7 mouse cellular contexts compared by ENCODE assay signal in the genomic region with DNA sequence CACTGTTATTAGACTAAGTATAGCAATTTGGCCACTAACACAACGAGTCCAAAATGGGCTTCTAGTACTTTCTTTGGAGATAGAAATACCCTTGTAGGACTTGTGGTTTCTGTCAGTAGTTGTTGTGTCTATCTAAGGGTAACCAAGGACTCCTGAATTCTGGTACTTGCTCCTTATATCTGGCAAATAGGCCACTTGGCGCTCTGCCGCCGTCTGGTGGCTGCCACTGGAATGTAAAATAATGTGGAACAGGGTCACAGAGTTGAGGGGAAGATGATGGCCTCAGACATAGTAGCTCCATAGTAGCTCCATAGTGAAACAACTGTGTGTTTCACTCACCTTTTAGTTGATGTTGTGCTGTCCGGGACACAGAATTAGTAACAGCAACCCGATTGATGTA. TPM values are rescaled to one million over a fixed set of nuclear protein-coding genes. Genes with fewer than 3 reads are reported as not detected.
DNase-seq lines count a peak whose midpoint lies in the region; ATAC-seq and TF ChIP-seq lines count a peak whose summit lies in the region.

No protein-coding gene starts in this region.

- TF ChIP-seq POLR2A in small intestine, adult 2 months (IDR thresholded peaks at IDR 0.05; ENCODE audit: low read depth, low read length), result no peak

- no peak overlapping the region for H3K9ac ChIP-seq in neural tube, embryonic 15.5 days (replicated peaks)
- no peak overlapping the region for H3K9ac ChIP-seq in hindbrain, postnatal 0 days (replicated peaks; ENCODE audit: low read length)
- no peak overlapping the region for H3K9ac ChIP-seq in lung, embryonic 14.5 days

- H3K4me2 ChIP-seq in neural tube, embryonic 15.5 days, result no peak overlapping the region
- no peak overlapping the region for H3K4me2 ChIP-seq in hindbrain, postnatal 0 days (ENCODE audit: low read depth, low read length)
- no peak overlapping the region for H3K4me2 ChIP-seq in lung, embryonic 14.5 days

- H3K4me1 ChIP-seq in neural tube, embryonic 15.5 days, result no peaks in the 10 kb centered on the region
- H3K4me1 ChIP-seq in hindbrain, postnatal 0 days (ENCODE audit: insufficient read depth, low read length), result no peaks in the 10 kb centered on the region
- H3K4me1 ChIP-seq in lung, embryonic 14.5 days (ENCODE audit: insufficient read depth), result no peaks in the 10 kb centered on the region
- peaks cover 12% of the 10 kb centered on the region; the same call in 1 of the 2 replicates for H3K4me1 ChIP-seq in small intestine, adult 2 months (ENCODE audit: control insufficient read depth, insufficient read depth, insufficient read length, low read length)

- H3K27ac ChIP-seq in neural tube, embryonic 15.5 days (replicated peaks), result no peak overlapping the region
- no peak overlapping the region for H3K27ac ChIP-seq in hindbrain, postnatal 0 days
- no peak overlapping the region for H3K27ac ChIP-seq in lung, embryonic 14.5 days (ENCODE audit: low read depth)
- no peak overlapping the region for H3K27ac ChIP-seq in small intestine, adult 2 months (ENCODE audit: insufficient read depth, low read depth, low read length)

- no peak for ATAC-seq in neural tube, embryonic 15.5 days (ENCODE audit: low FRiP score)
- peak; percentile 91 for ATAC-seq in common myeloid progenitor, adult 5-6 weeks (replicated peaks; ENCODE audit: low read depth, poor library complexity, severe bottlenecking)
- no peak for ATAC-seq in hindbrain, postnatal 0 days
- no peak for ATAC-seq in lung, embryonic 14.5 days (ENCODE audit: insufficient read depth)

- H3K27me3 ChIP-seq in neural tube, embryonic 15.5 days (replicated peaks), result no peaks in the 10 kb centered on the region
- no peaks in the 10 kb centered on the region for H3K27me3 ChIP-seq in hindbrain, postnatal 0 days (ENCODE audit: insufficient read depth, low read length)
- no peaks in the 10 kb centered on the region for H3K27me3 ChIP-seq in lung, embryonic 14.5 days (ENCODE audit: insufficient read depth, low read length)
- no peaks in the 10 kb centered on the region for H3K27me3 ChIP-seq in small intestine, adult 2 months (ENCODE audit: control insufficient read depth, insufficient read depth, low read length)

- WGBS in neural tube, embryonic 15.5 days, result 54% methylated on average over 6 of the region's 6 CpGs
- 55% methylated on average over 6 of the region's 6 CpGs for WGBS in hindbrain, postnatal 0 days
- WGBS in lung, embryonic 14.5 days, result 51% methylated on average over 6 of the region's 6 CpGs
- WGBS in small intestine, adult 2 months, result 43% methylated on average over 6 of the region's 6 CpGs

- H3K9me3 ChIP-seq in neural tube, embryonic 15.5 days (replicated peaks), result no peaks in the 10 kb centered on the region
- no peaks in the 10 kb centered on the region for H3K9me3 ChIP-seq in hindbrain, postnatal 0 days (ENCODE audit: low read length)
- H3K9me3 ChIP-seq in lung, embryonic 14.5 days (ENCODE audit: low read depth, low read length), result no peaks in the 10 kb centered on the region

- no peaks in the 10 kb centered on the region for H3K36me3 ChIP-seq in neural tube, embryonic 15.5 days
- no peaks in the 10 kb centered on the region for H3K36me3 ChIP-seq in hindbrain, postnatal 0 days (ENCODE audit: insufficient read depth, low read length)
- no peaks in the 10 kb centered on the region for H3K36me3 ChIP-seq in lung, embryonic 14.5 days (ENCODE audit: insufficient read depth)
- no peaks in the 10 kb centered on the region for H3K36me3 ChIP-seq in small intestine, adult 2 months (ENCODE audit: control insufficient read depth, insufficient read depth, low read length)

- H3K4me3 ChIP-seq in neural tube, embryonic 15.5 days (replicated peaks), result no peak overlapping the region
- H3K4me3 ChIP-seq in hindbrain, postnatal 0 days (ENCODE audit: low read length), result no peak overlapping the region
- H3K4me3 ChIP-seq in lung, embryonic 14.5 days (ENCODE audit: low read depth, low read length), result no peak overlapping the region
- no peak overlapping the region for H3K4me3 ChIP-seq in small intestine, adult 2 months (ENCODE audit: low read depth, low read length)

- TF ChIP-seq CTCF in hindbrain, postnatal 0 days (IDR thresholded peaks at IDR 0.05; ENCODE audit: low read depth), result peak; percentile 69
- TF ChIP-seq CTCF in lung, embryonic 14.5 days (IDR thresholded peaks at IDR 0.05; ENCODE audit: low read depth), result peak; percentile 86
- TF ChIP-seq CTCF in small intestine, adult 2 months (IDR thresholded peaks at IDR 0.05; ENCODE audit: extremely low read depth, insufficient read length, insufficient replicate concordance, low read depth, low read length), result peak; percentile 96; the same call in 1 of the 2 replicates

- peak; percentile 54 for DNase-seq in neural tube, embryonic 10.5 days (ENCODE audit: extremely low spot score, low spot score)
- DNase-seq in ZHBTc4 (ENCODE audit: low read depth, low spot score), result peak; percentile 67
- DNase-seq in hindbrain, postnatal 0 days (ENCODE audit: low spot score), result peak; percentile 37
- peak; percentile 71 for DNase-seq in lung, embryonic 14.5 days

RNA-seq across cellular contexts. Expression of a gene that starts 8.7 kb away (rescaled TPM):
- 6.9 and 16.0 TPM in 2 replicates for polyA plus RNA-seq in neural tube, embryonic 15.5 days (2015; fragmentation: Nextera tagmentation; extraction: Ambion mirVana)
- not detected in 2 replicates for total RNA-seq in common myeloid progenitor, adult 5-6 weeks (2017)
- 7.4 TPM in 2 replicates for total RNA-seq in hindbrain, postnatal 0 days (2014; rRNA removed)
- 20.1 and 22.1 TPM in 2 replicates for polyA plus RNA-seq in hindbrain, postnatal 0 days (2015; fragmentation: Nextera tagmentation; extraction: Ambion mirVana)
- polyA plus RNA-seq in lung, embryonic 14.5 days (2014; fragmentation: Nextera tagmentation; extraction: Ambion mirVana), result 12.1 and 14.4 TPM in 2 replicates
- polyA plus RNA-seq in small intestine, adult 2 months (2012; rRNA removed), result 3.1 and 8.9 TPM in 2 replicates
